Mouse (Mus musculus) layer of hippocampus, adult 2 months (tissue): ENCODE results near the gene Vmn2r8. TPM values are rescaled to one million over a fixed set of nuclear protein-coding genes. Genes with fewer than 3 reads are reported as not detected.

ENCODE experiments used
- DNase-seq, 2 experiments: peaks; one replicate each; pipeline ENCODE4 v3.0.0; 2022; ENCODE audit warnings: low spot score in 2 of 2
- H3K27ac ChIP-seq: fragments of 200-600 bp; 2 replicates; pipeline ENCODE4 v1.8.1; 2022
- H3K4me3 ChIP-seq: fragments of 200-600 bp; 2 replicates; pipeline ENCODE4 v1.8.1; 2022; ENCODE audit warnings: mild to moderate bottlenecking
- CTCF ChIP-seq: fragments of 200-600 bp; conservative IDR thresholded peaks from 2 replicates; pipeline ENCODE4 v1.8.1; 2022; ENCODE audit warnings: antibody characterized with exemption, mild to moderate bottlenecking, moderate library complexity
- total RNA-seq, 2 experiments: library from RNA; stranded (reverse); gene quantifications; 2 replicates each; pipeline ENCODE4 v1.2.3; 2021

The Vmn2r8 gene
- total RNA-seq, 2 experiments from 2014 or later: not detected

DNA sequence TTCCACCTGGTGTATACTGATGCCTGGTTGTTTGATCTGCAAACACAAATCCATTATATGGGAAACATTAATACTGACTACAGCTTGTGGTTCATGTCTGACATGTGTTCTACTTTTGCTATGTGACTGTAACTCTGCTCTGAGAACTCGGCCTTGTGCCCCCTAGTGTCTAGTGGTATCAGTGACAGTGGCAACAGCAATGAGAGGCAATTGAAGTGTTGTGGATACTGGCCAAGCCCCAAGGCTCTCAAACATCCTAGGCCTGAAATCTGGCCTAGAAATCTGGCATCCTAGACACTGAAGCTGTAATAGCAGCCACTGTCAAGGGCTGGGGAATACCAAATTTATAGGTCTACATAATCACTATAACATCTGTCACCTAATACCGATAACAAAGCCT, 64.8 kb downstream of the Vmn2r8 start:
- no peak overlapping the region for H3K27ac ChIP-seq
- H3K4me3 ChIP-seq: no peak overlapping the region
- peak; percentile 49 for TF ChIP-seq CTCF
- no peak for DNase-seq

DNA sequence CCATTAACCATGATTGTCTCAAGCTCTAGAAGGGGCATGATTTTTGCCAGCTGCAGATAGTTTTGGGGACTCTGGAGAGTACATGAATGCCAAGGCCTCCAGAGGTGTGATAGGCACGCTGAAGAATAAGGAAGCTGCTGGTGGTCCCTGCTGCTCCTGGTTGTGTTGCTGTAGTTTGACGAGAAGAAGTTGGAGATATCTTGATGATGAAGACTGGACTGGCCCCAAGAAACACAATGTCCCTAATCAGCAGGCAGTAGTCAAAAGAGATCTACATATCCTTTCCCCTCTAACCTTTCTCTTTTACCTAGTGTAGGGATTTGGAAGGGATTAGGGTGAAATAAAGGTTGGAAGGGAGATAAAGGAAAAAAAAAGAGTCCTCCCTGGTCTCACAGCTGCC, 66.1 kb downstream of the Vmn2r8 start:
- TF ChIP-seq CTCF: no peak
- H3K4me3 ChIP-seq: no peak overlapping the region
- no peak for DNase-seq
- H3K27ac ChIP-seq: no peak overlapping the region

DNA sequence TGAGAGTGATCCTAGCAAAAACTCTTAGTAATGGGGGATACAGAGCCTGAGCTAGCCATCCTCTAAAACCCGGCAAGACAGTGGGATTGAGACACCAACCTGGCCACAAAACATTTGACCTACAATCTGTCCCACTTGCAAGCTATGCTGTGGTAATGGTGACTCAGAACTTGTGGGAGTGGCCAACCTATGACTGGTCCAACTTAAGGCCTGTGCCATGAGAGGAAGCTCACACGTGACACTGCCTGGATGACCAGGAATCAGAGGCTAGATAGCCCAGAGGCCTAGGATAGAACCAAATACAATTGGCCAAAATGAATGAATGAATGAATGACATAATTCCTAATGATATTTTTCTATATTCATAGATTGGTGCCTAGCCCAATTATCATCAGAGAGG, 66.8 kb downstream of the Vmn2r8 start:
- no peak for DNase-seq
- H3K27ac ChIP-seq: no peak overlapping the region
- no peak overlapping the region for H3K4me3 ChIP-seq
- no peak for TF ChIP-seq CTCF

Other genes with a start within 250 kb of the Vmn2r8 start
- gene Gak, start 179.1 kb downstream of the Vmn2r8 start, total RNA-seq: 10 to 100 TPM; 96.2 to 97.3 TPM
- gene Tmem175, start 179.1 kb downstream of the Vmn2r8 start, total RNA-seq: 10 to 100 TPM; 40.7 to 43.5 TPM
- 10 to 100 TPM; 16.8 to 17.1 TPM for gene Idua, start 148.5 kb downstream of the Vmn2r8 start, total RNA-seq
- gene Dgkq, start 139.2 kb downstream of the Vmn2r8 start, total RNA-seq: 10 to 100 TPM; 50.2 to 51.5 TPM
- 1 to 10 TPM; 1.2 TPM for gene Slc26a1, start 133.3 kb downstream of the Vmn2r8 start, total RNA-seq
- 10 to 100 TPM; 21.3 to 22.4 TPM for gene Fgfrl1, start 116.5 kb downstream of the Vmn2r8 start, total RNA-seq
- gene Rnf212, start 33.9 kb downstream of the Vmn2r8 start, total RNA-seq: not detected
- not detected for gene Tmed11, start 13.5 kb downstream of the Vmn2r8 start, total RNA-seq
- not detected for gene Vmn2r9, start 43.8 kb upstream of the Vmn2r8 start, total RNA-seq
- not detected for gene Vmn2r10, start 197.7 kb upstream of the Vmn2r8 start, total RNA-seq